Mouse (Mus musculus) myocyte (in vitro differentiated cells): ENCODE measurements around the gene Cpvl.

Experiments
- E2F4 ChIP-seq: IDR thresholded peaks from one replicate; pipeline ENCODE4 v1.6.1; 2011; ENCODE audit warnings: mild to moderate bottlenecking, control low read depth, moderate library complexity; ENCODE audit not compliant: insufficient read depth
- MAX ChIP-seq: IDR thresholded peaks from one replicate; pipeline ENCODE4 v1.6.1; 2011; ENCODE audit warnings: low read depth, mild to moderate bottlenecking, control low read depth
- MYOG ChIP-seq, 3 experiments: IDR thresholded peaks; one replicate each; pipeline ENCODE4 v1.6.1; 2011; ENCODE audit warnings: control low read depth in 2 of 3, low read depth in 2 of 3, mild to moderate bottlenecking in 2 of 3; ENCODE audit not compliant: insufficient read length in 2 of 3, control insufficient read depth in 1 of 3, insufficient read depth in 1 of 3
- POLR2A ChIP-seq: IDR thresholded peaks from one replicate; pipeline ENCODE4 v1.6.1; 2011; ENCODE audit warnings: low read depth, mild to moderate bottlenecking, control low read depth, moderate library complexity; ENCODE audit not compliant: insufficient read length
- POLR2AphosphoS2 ChIP-seq: IDR thresholded peaks from one replicate; pipeline ENCODE4 v1.6.1; 2011; ENCODE audit warnings: low read depth, control low read depth; ENCODE audit not compliant: insufficient read length
- SRF ChIP-seq: IDR thresholded peaks from one replicate; pipeline ENCODE4 v1.6.1; 2011; ENCODE audit warnings: low read depth; ENCODE audit not compliant: control insufficient read depth, insufficient read length
- TCF12 ChIP-seq: IDR thresholded peaks from one replicate; pipeline ENCODE4 v1.6.1; 2011; ENCODE audit warnings: mild to moderate bottlenecking, control low read depth; ENCODE audit not compliant: poor library complexity, insufficient read depth, severe bottlenecking

- no peak for TF ChIP-seq POLR2A
- TF ChIP-seq MAX, result no peak
- no peak for TF ChIP-seq E2F4
- no peak for TF ChIP-seq MYOG (IDR thresholded peaks at IDR 0.05; ENCODE audit: control insufficient read depth in 1 of 3, insufficient read depth in 1 of 3, insufficient read length in 2 of 3, low read depth in 2 of 3)
- no peak for TF ChIP-seq SRF
- TF ChIP-seq POLR2AphosphoS2, result no peak
- no peak for TF ChIP-seq TCF12
These were observed 2.5 kb upstream of the Cpvl start for GRCm38 (mm10) chr6:53980817-53981480.
